Mouse (Mus musculus) intestine, postnatal 0 days (tissue): ENCODE measurements around the gene Klf13. TPM values are rescaled to one million over a fixed set of nuclear protein-coding genes. Genes with fewer than 3 reads are reported as not detected.

Experiments used
- ATAC-seq: fragments of 200-750 bp; cut with Nextera tagmentation; 2 replicates; pipeline ENCODE4 v1.8.0; 2017; ENCODE audit warnings: mild to moderate bottlenecking, moderate TSS enrichment, moderate library complexity
- H3K27ac ChIP-seq: fragments of 300-500 bp; sonication (generic); 2 replicates; pipeline ENCODE4 v1.5.1; 2014; ENCODE audit warnings: mild to moderate bottlenecking, low read depth, low read length, moderate library complexity
- H3K27me3 ChIP-seq: fragments of 300-500 bp; sonication (generic); replicated peaks from 2 replicates; pipeline ENCODE4 v1.6.1; 2014; ENCODE audit warnings: low read length, mixed read lengths; ENCODE audit not compliant: control insufficient read depth, insufficient read depth
- H3K36me3 ChIP-seq: fragments of 300-500 bp; sonication (generic); 2 replicates; pipeline ENCODE4 v1.6.1; 2014; ENCODE audit warnings: mild to moderate bottlenecking, moderate library complexity; ENCODE audit not compliant: control insufficient read depth, insufficient read depth
- H3K4me1 ChIP-seq: fragments of 300-500 bp; sonication (generic); replicated peaks from 2 replicates; pipeline ENCODE4 v1.6.1; 2014; ENCODE audit warnings: antibody characterized with exemption, low read length, mixed read lengths; ENCODE audit not compliant: control insufficient read depth, insufficient read depth
- H3K4me2 ChIP-seq: fragments of 300-500 bp; sonication (generic); replicated peaks from 2 replicates; pipeline ENCODE4 v1.6.1; 2014; ENCODE audit warnings: low read depth, mild to moderate bottlenecking, moderate library complexity
- H3K4me3 ChIP-seq: fragments of 300-500 bp; sonication (generic); 2 replicates; pipeline ENCODE4 v1.5.1; 2014; ENCODE audit warnings: low read depth, low read length
- H3K9ac ChIP-seq: fragments of 300-500 bp; sonication (generic); 2 replicates; pipeline ENCODE4 v1.6.1; 2014; ENCODE audit warnings: mild to moderate bottlenecking, low read depth, low read length
- H3K9me3 ChIP-seq: fragments of 300-500 bp; sonication (generic); 2 replicates; pipeline ENCODE4 v1.6.1; 2016; ENCODE audit warnings: mixed run types; ENCODE audit not compliant: control insufficient read depth
- CTCF ChIP-seq: sonication (generic); IDR thresholded peaks from 2 replicates; pipeline ENCODE4 v1.5.1; 2016; ENCODE audit warnings: low read depth, mild to moderate bottlenecking, control low read depth, antibody characterized with exemption, moderate library complexity
- WGBS: fragments of 180-500 bp; shearing (Covaris S2); extraction: QIAGEN DNeasy Blood & Tissue Kit; methylation state at CpG from one replicate; pipeline ENCODE4 v1.1.7; 2014; 5-methylcytosine and 5-hydroxymethylcytosine counted together
- polyA plus RNA-seq: library from polyadenylated mRNA; unstranded; fragments of >200 nt; fragmentation: Nextera tagmentation; extraction: Ambion mirVana; gene quantifications from 2 replicates; pipeline ENCODE4 v1.2.1, GENCODE M21; 2015

The Klf13 gene
- polyA plus RNA-seq, 1 experiment from 2014 or later = 19.3 TPM

DNA sequence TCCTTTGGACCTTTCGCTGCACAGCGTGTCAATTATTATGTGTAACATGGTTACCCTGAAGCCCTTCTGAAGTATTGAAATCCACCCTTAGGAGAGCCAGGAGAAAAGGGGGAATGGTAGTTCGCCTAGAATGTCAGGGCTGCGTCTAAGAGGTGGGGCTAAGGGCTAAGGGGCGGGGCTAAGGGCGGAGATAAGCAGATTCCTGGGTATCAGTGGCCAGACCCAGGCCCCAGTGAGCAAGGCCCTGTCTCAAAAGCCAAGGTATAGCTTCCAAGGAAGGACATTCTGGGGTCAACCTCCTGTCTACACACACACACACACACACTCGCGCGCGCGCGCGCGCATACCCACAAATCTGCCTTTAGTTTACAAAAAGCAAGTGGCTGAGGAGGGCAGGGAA lies 61.1 kb downstream of the Klf13 start:
- Histone ChIP-seq H3K4me2 (peak overlapping the region; percentile 40), H3K27ac (no peak overlapping the region), H3K9ac (no peak overlapping the region), H3K36me3 (no peaks in the 10 kb centered on the region), H3K4me3 (no peak overlapping the region), H3K4me1 (no peaks in the 10 kb centered on the region), H3K9me3 (no peaks in the 10 kb centered on the region), H3K27me3 (no peaks in the 10 kb centered on the region)
- 26% methylated on average over 14 of the region's 14 CpGs for WGBS
- no peak for TF ChIP-seq CTCF
- no peak for ATAC-seq

DNA sequence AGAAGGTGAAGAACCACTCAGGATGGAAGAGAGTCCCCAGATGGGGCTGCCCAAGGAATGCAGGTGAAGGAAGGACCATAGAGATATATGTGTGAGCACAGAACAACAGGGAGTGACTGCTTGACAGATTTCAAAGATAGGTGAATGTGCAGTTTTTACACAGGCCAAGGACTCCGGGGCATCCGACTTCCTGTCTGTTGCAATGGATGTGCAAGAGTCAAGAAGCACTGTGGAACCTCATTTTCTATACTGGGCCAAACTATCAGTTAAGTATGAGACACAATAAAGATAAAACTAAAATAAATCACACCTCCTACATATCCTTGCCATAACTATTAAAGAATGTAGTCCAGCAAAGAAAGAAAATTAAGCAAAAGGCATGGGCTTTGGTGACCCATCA lies 62.1 kb downstream of the Klf13 start:
- Histone ChIP-seq H3K27ac (no peak overlapping the region), H3K4me3 (no peak overlapping the region), H3K36me3 (no peaks in the 10 kb centered on the region), H3K9me3 (no peaks in the 10 kb centered on the region), H3K4me1 (no peaks in the 10 kb centered on the region), H3K9ac (no peak overlapping the region), H3K27me3 (no peaks in the 10 kb centered on the region), H3K4me2 (no peak overlapping the region)
- WGBS = 46% methylated on average over 2 of the region's 2 CpGs
- no peak for TF ChIP-seq CTCF
- peak; percentile 63 for ATAC-seq

DNA sequence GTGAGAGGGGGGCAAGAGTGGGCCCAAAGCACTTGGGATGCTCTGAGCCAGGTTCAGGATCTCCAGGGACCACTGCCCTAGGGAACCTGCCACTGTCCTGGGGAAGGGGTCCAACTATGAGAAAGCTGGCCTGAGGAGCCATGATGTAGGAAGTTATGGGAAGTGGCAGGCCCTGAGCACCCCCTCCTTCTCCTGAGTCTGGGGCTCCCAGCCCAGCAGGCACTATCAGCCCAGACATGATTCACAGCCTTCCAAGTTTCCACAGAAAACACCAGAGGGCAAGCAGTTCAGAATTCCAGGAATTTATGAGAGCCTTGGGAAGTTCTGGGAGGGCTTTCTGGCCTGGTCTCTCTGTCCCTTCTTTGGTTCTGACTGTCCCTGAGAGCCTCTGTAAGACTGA lies 63.0 kb downstream of the Klf13 start:
- no peak overlapping the region for H3K9ac ChIP-seq
- no peaks in the 10 kb centered on the region for H3K27me3 ChIP-seq
- no peak overlapping the region for H3K27ac ChIP-seq
- no peak for ATAC-seq
- no peak overlapping the region for H3K4me3 ChIP-seq
- no peak overlapping the region for H3K4me2 ChIP-seq
- H3K4me1 ChIP-seq = no peaks in the 10 kb centered on the region
- no peaks in the 10 kb centered on the region for H3K9me3 ChIP-seq
- no peak for TF ChIP-seq CTCF
- no peaks in the 10 kb centered on the region for H3K36me3 ChIP-seq

DNA sequence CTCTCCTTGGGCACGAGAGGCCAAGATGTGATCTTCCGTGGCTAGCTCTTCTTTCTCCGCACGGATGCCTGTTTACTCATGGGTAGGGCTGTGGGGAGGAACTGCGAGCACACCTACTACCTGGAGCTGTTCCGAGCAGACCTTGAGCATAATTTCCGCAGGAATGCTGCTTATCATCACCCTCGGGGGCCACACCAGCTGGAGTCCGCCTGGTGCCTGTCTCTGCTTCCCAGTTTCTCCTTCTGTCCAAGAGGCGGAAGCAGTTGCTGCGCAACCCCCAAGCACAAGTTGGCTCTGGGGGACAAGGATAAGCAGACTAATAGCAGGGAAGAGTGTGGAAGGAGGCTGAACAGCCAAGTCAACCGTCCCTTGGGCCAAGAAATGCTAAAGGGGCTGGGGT lies 64.8 kb downstream of the Klf13 start:
- 32% methylated on average over 12 of the region's 12 CpGs for WGBS
- H3K9ac ChIP-seq = no peak overlapping the region
- no peak overlapping the region for H3K4me3 ChIP-seq
- ATAC-seq = peak; percentile 63
- TF ChIP-seq CTCF = no peak
- no peaks in the 10 kb centered on the region for H3K36me3 ChIP-seq
- no peaks in the 10 kb centered on the region for H3K9me3 ChIP-seq
- peak overlapping the region; percentile 40 for H3K4me2 ChIP-seq
- H3K4me1 ChIP-seq = no peaks in the 10 kb centered on the region
- H3K27ac ChIP-seq = no peak overlapping the region
- no peaks in the 10 kb centered on the region for H3K27me3 ChIP-seq

DNA sequence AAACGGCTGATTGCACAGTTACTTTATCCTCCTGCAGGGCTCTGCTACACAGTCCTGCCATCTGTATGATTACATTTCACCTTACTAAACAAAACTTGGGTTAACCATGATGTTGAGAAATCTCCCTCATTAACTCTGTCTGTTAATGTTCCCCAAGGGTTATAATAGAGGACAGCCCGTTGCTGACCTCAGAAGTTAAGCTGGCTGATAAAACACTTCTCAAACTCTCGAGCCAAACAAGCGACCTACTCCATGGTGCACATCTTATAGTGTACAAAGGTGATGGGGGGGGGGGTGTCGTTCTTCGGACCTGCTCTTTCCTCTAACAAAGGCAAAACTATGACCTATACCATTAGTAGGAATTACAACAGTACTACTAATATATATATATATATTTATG lies 67.0 kb downstream of the Klf13 start:
- H3K27ac ChIP-seq = no peak overlapping the region
- TF ChIP-seq CTCF = no peak
- peak; percentile 38 for ATAC-seq
- H3K9ac ChIP-seq = no peak overlapping the region
- H3K9me3 ChIP-seq = no peaks in the 10 kb centered on the region
- no peak overlapping the region for H3K4me2 ChIP-seq
- 62% methylated on average over 6 of the region's 6 CpGs for WGBS
- no peaks in the 10 kb centered on the region for H3K4me1 ChIP-seq
- H3K27me3 ChIP-seq = no peaks in the 10 kb centered on the region
- H3K36me3 ChIP-seq = no peaks in the 10 kb centered on the region
- no peak overlapping the region for H3K4me3 ChIP-seq

DNA sequence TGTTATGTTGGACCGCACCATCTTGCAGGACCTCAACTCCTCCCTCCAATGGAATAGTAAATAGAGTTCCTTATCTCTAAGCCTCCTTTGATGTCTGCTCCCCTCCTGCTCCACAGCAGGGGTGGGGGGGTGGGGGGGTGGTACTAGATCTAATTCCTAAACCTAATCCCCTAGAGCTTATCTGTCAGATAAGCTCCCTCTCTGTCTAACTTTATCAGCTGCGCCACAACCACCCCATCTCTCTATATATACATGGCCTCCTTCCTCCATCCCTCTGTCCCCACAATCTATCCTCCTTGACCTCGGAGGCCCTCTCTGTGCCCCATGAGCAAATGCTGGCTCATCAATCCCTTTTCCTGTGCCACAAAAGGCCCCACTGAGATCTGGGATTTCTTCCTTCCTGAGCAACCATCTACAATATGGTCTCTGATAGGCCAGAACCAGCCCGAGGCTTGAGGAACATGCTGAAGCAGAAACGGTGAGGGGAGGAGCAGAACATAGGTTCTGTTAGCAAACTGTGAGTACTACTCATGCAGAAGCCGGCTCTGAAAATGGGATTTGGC lies 70.3 kb downstream of the Klf13 start:
- Histone ChIP-seq H3K4me1 (no peaks in the 10 kb centered on the region), H3K27ac (no peak overlapping the region), H3K27me3 (no peaks in the 10 kb centered on the region), H3K9me3 (no peaks in the 10 kb centered on the region), H3K4me2 (no peak overlapping the region), H3K36me3 (no peaks in the 10 kb centered on the region), H3K9ac (no peak overlapping the region), H3K4me3 (no peak overlapping the region)
- no peak for TF ChIP-seq CTCF
- 43% methylated on average over 6 of the region's 6 CpGs for WGBS
- ATAC-seq = no peak

DNA sequence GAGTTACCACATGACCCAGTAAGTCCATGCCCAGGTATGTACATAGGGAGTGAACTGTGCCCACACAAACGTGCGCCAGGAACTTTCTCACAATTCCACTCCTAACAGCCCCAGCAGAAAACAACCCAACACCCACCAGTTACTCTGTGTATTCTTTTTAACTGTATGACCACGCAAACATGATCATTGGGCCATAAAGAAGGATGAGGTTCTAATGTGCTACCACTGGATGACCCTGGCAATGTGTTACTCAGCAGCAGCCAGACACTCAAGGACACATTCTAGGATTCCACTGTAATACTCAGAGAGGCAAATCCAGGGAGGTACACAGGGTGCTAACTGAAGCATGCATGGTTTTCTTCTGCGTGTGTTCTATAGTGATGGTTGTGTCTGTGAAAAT lies 72.8 kb downstream of the Klf13 start:
- WGBS = 87% methylated on average over 4 of the region's 4 CpGs

More for the DNA sequence above, 72.8 kb downstream of the Klf13 start:
- Histone ChIP-seq H3K4me1 (no peaks in the 10 kb centered on the region), H3K4me2 (no peak overlapping the region), H3K36me3 (no peaks in the 10 kb centered on the region), H3K4me3 (no peak overlapping the region), H3K9me3 (no peaks in the 10 kb centered on the region), H3K9ac (no peak overlapping the region), H3K27ac (no peak overlapping the region), H3K27me3 (no peaks in the 10 kb centered on the region)
- ATAC-seq = no peak
- TF ChIP-seq CTCF = no peak
